Mouse (Mus musculus): Measurements from ENCODE around the gene Zfp646.

- TF ChIP-seq MYOG (IDR thresholded peaks at IDR 0.05; ENCODE audit: control insufficient read depth, extremely low read depth, insufficient read length) (no peak), CTCF (IDR thresholded peaks at IDR 0.05; ENCODE audit: control insufficient read depth, insufficient read depth, insufficient read length) (peak; percentile 2), MAX (IDR thresholded peaks at IDR 0.05) (no peak)
These were observed 45.5 kb downstream of the Zfp646 start for GRCm38 (mm10) chr7:127921516-127921915.
